Mouse (Mus musculus) spleen, adult 2 months (tissue): ENCODE data around the gene Snx30. TPM values are rescaled to one million over a fixed set of nuclear protein-coding genes. Genes with fewer than 3 reads are reported as not detected.

ENCODE experiments used
- DNase-seq, 2 experiments: peaks; one replicate each; pipeline versions ENCODE4 v3.0.0 to v3.0.0-alpha.2; 2012 to 2021; ENCODE audit warnings: low spot score in 2 of 2, low read depth in 1 of 2
- H3K27ac ChIP-seq: fragments of 200-500 bp; 2 replicates; pipeline ENCODE4 v1.5.1; 2012; ENCODE audit warnings: low read length, inconsistent platforms; ENCODE audit not compliant: insufficient read depth
- H3K27me3 ChIP-seq: fragments of 200-500 bp; 2 replicates; pipeline ENCODE4 v1.6.1; 2012; ENCODE audit warnings: mild to moderate bottlenecking, moderate library complexity, low read length, inconsistent platforms; ENCODE audit not compliant: control insufficient read depth, insufficient read depth
- H3K36me3 ChIP-seq: fragments of 200-500 bp; 2 replicates; pipeline ENCODE4 v1.6.1; 2012; ENCODE audit warnings: mild to moderate bottlenecking, low read length, inconsistent platforms; ENCODE audit not compliant: control insufficient read depth, insufficient read depth
- H3K4me1 ChIP-seq: fragments of 200-500 bp; 2 replicates; pipeline ENCODE4 v1.6.1; 2011; ENCODE audit warnings: inconsistent platforms; ENCODE audit not compliant: control insufficient read depth, insufficient read depth, insufficient read length
- H3K4me3 ChIP-seq: fragments of 200-500 bp; 2 replicates; pipeline ENCODE4 v1.5.1; 2011; ENCODE audit warnings: mild to moderate bottlenecking, inconsistent platforms; ENCODE audit not compliant: insufficient read depth, insufficient read length; ENCODE audit errors: extremely low read depth
- CTCF ChIP-seq: fragments of 200-500 bp; IDR thresholded peaks from 2 replicates; pipeline ENCODE4 v1.5.1; 2011; ENCODE audit warnings: mild to moderate bottlenecking, inconsistent platforms; ENCODE audit not compliant: insufficient read depth, insufficient read length, insufficient replicate concordance; ENCODE audit errors: extremely low read depth
- POLR2A ChIP-seq: fragments of 200-500 bp; IDR thresholded peaks from 2 replicates; pipeline ENCODE4 v1.6.1; 2011; ENCODE audit warnings: low read depth, low read length, inconsistent platforms
- WGBS: fragments of 180-500 bp; shearing (Covaris S2); methylation state at CpG from one replicate; pipeline ENCODE4 v1.1.7; 2018; 5-methylcytosine and 5-hydroxymethylcytosine counted together
- polyA plus RNA-seq: library from polyadenylated mRNA; depleted of rRNA; stranded (reverse); fragments of >200 nt; gene quantifications from 2 replicates; pipeline ENCODE4 v1.2.3, GENCODE M21; 2012

Snx30 gene
- polyA plus RNA-seq, 1 experiment = 8.8 TPM

- WGBS = 83% methylated on average over 7 of the region's 7 CpGs
- Histone ChIP-seq H3K4me3 (no peak overlapping the region), H3K36me3 (peaks cover 2% of the 10 kb centered on the region; the same call in 1 of the 2 replicates), H3K4me1 (no peaks in the 10 kb centered on the region), H3K27ac (no peak overlapping the region), H3K27me3 (no peaks in the 10 kb centered on the region)
- no peak for TF ChIP-seq CTCF
- no peak for TF ChIP-seq POLR2A
- DNase-seq = no peak
Measured at GRCm38 (mm10) chr4:59764950-59765349, 40.7 kb upstream of the Snx30 start.

GRCm38 (mm10) chr4:59765385-59766005, 40.1 kb upstream of the Snx30 start:
- no peak for TF ChIP-seq POLR2A
- TF ChIP-seq CTCF = no peak
- Histone ChIP-seq H3K36me3 (peaks cover 6% of the 10 kb centered on the region), H3K4me3 (no peak overlapping the region), H3K27me3 (no peaks in the 10 kb centered on the region), H3K27ac (no peak overlapping the region), H3K4me1 (no peaks in the 10 kb centered on the region)
- DNase-seq = no peak
- 64% methylated on average over 7 of the region's 7 CpGs for WGBS

GRCm38 (mm10) chr4:59767717-59768116, 37.9 kb upstream of the Snx30 start:
- Histone ChIP-seq H3K27ac (no peak overlapping the region), H3K4me3 (no peak overlapping the region), H3K27me3 (no peaks in the 10 kb centered on the region), H3K4me1 (no peaks in the 10 kb centered on the region), H3K36me3 (peaks cover 20% of the 10 kb centered on the region)
- no peak for DNase-seq
- no peak for TF ChIP-seq CTCF
- TF ChIP-seq POLR2A = no peak
- 56% methylated on average over 2 of the region's 2 CpGs for WGBS

GRCm38 (mm10) chr4:59772171-59772879, 33.3 kb upstream of the Snx30 start:
- WGBS = 92% methylated on average over 17 of the region's 17 CpGs
- H3K27me3 ChIP-seq = no peaks in the 10 kb centered on the region
- peaks cover 33% of the 10 kb centered on the region for H3K36me3 ChIP-seq
- no peak overlapping the region for H3K27ac ChIP-seq
- DNase-seq = no peak
- no peak overlapping the region for H3K4me3 ChIP-seq
- H3K4me1 ChIP-seq = no peaks in the 10 kb centered on the region
- TF ChIP-seq POLR2A (no peak), CTCF (no peak)

- 85% methylated on average over 3 of the region's 3 CpGs for WGBS
Measured at GRCm38 (mm10) chr4:59777828-59778227, 27.8 kb upstream of the Snx30 start.

GRCm38 (mm10) chr4:59780568-59780967, 25.1 kb upstream of the Snx30 start:
- no peaks in the 10 kb centered on the region for H3K27me3 ChIP-seq
- H3K4me3 ChIP-seq = no peak overlapping the region
- H3K4me1 ChIP-seq = no peaks in the 10 kb centered on the region; the same call in 1 of the 2 replicates
- TF ChIP-seq POLR2A (no peak), CTCF (no peak)
- no peak overlapping the region for H3K27ac ChIP-seq
- DNase-seq = no peak
- 48% methylated on average over 1 of the region's 1 CpGs for WGBS
- peaks cover 3% of the 10 kb centered on the region; the same call in 1 of the 2 replicates for H3K36me3 ChIP-seq

More at GRCm38 (mm10) chr4:59777828-59778227, 27.8 kb upstream of the Snx30 start:
- Histone ChIP-seq H3K36me3 (peaks cover 14% of the 10 kb centered on the region), H3K27me3 (no peaks in the 10 kb centered on the region), H3K4me3 (no peak overlapping the region), H3K4me1 (no peaks in the 10 kb centered on the region; the same call in 1 of the 2 replicates), H3K27ac (no peak overlapping the region)
- TF ChIP-seq POLR2A = no peak
- TF ChIP-seq CTCF = no peak
- DNase-seq = no peak

GRCm38 (mm10) chr4:59782853-59783684, 22.6 kb upstream of the Snx30 start:
- WGBS = under 1% methylated on average over 47 of the region's 47 CpGs
- DNase-seq = no peak
- TF ChIP-seq POLR2A (no peak), CTCF (no peak)
- H3K4me3 ChIP-seq = peak overlapping the region; percentile 93
- no peaks in the 10 kb centered on the region; the same call in 1 of the 2 replicates for H3K4me1 ChIP-seq
- peak overlapping the region; percentile 42 for H3K27ac ChIP-seq
- H3K27me3 ChIP-seq = no peaks in the 10 kb centered on the region
- no peaks in the 10 kb centered on the region for H3K36me3 ChIP-seq
